Mouse (Mus musculus): ENCODE results near the gene Fam19a5. TPM values are rescaled to one million over a fixed set of nuclear protein-coding genes. Genes with fewer than 3 reads are reported as not detected.

Fam19a5 gene
- polyA plus RNA-seq, 1 experiment from 2014 or later, result 0.53 TPM

GRCm38 (mm10) chr15:87736345-87736744, 192.2 kb downstream of the Fam19a5 start:
- WGBS, result 83% methylated on average over 4 of the region's 4 CpGs
- no peak for ATAC-seq (replicated peaks; ENCODE audit: extremely low read depth, insufficient read depth, low FRiP score)
- no peak overlapping the region for H3K4me2 ChIP-seq (ENCODE audit: low read depth, low read length)
- no peak overlapping the region for H3K4me3 ChIP-seq (ENCODE audit: low read length)
- no peaks in the 10 kb centered on the region for H3K9me3 ChIP-seq (replicated peaks; ENCODE audit: control insufficient read depth, low read length)
- H3K27ac ChIP-seq (ENCODE audit: low read length), result no peak overlapping the region
- no peaks in the 10 kb centered on the region for H3K27me3 ChIP-seq (ENCODE audit: control insufficient read depth, insufficient read depth, low read length)
- H3K36me3 ChIP-seq (ENCODE audit: control insufficient read depth, insufficient read depth), result no peaks in the 10 kb centered on the region
- H3K9ac ChIP-seq (ENCODE audit: low read length), result no peak overlapping the region
- no peaks in the 10 kb centered on the region for H3K4me1 ChIP-seq (ENCODE audit: control insufficient read depth, insufficient read depth, low read length)

GRCm38 (mm10) chr15:87755482-87755881, 211.4 kb downstream of the Fam19a5 start:
- Histone ChIP-seq H3K36me3 (ENCODE audit: control insufficient read depth, insufficient read depth) (no peaks in the 10 kb centered on the region), H3K9me3 (replicated peaks; ENCODE audit: control insufficient read depth, low read length) (no peaks in the 10 kb centered on the region), H3K9ac (ENCODE audit: low read length) (no peak overlapping the region), H3K27me3 (ENCODE audit: control insufficient read depth, insufficient read depth, low read length) (no peaks in the 10 kb centered on the region), H3K4me2 (ENCODE audit: low read depth, low read length) (no peak overlapping the region), H3K4me3 (ENCODE audit: low read length) (no peak overlapping the region), H3K4me1 (ENCODE audit: control insufficient read depth, insufficient read depth, low read length) (no peaks in the 10 kb centered on the region), H3K27ac (ENCODE audit: low read length) (no peak overlapping the region)
- WGBS, result 70% methylated on average over 3 of the region's 3 CpGs
- no peak for ATAC-seq (replicated peaks; ENCODE audit: extremely low read depth, insufficient read depth, low FRiP score)

GRCm38 (mm10) chr15:87765876-87766275, 221.8 kb downstream of the Fam19a5 start:
- Histone ChIP-seq H3K27me3 (ENCODE audit: control insufficient read depth, insufficient read depth, low read length) (no peaks in the 10 kb centered on the region), H3K4me3 (ENCODE audit: low read length) (no peak overlapping the region), H3K9ac (ENCODE audit: low read length) (no peak overlapping the region), H3K36me3 (ENCODE audit: control insufficient read depth, insufficient read depth) (no peaks in the 10 kb centered on the region), H3K9me3 (replicated peaks; ENCODE audit: control insufficient read depth, low read length) (0 out of 2 replicates have a peak, but pooled peaks cover 3% of the 10 kb centered on the region), H3K4me1 (ENCODE audit: control insufficient read depth, insufficient read depth, low read length) (no peaks in the 10 kb centered on the region), H3K27ac (ENCODE audit: low read length) (no peak overlapping the region), H3K4me2 (ENCODE audit: low read depth, low read length) (no peak overlapping the region)
- ATAC-seq (replicated peaks; ENCODE audit: extremely low read depth, insufficient read depth, low FRiP score), result no peak
- WGBS, result 69% methylated on average over 3 of the region's 3 CpGs

DNA sequence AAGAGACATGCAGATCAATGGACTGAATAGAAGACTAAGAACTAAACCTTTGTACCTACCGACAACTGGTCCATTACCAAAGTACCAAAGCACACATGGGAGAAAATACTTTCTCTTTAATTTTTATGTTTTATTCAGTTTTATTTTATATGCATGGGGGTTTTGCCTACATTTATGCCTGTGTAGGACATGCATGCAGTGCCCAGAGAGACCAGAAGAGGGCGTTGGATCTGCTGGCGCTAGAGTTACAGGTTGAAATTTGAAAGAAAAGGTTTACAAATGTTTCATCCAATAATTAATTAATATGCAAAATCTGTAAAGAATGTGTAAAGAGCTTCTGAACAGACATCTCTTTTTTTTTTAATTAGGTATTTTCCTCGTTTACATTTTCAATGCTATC, 229.9 kb downstream of the Fam19a5 start:
- Histone ChIP-seq H3K9ac (ENCODE audit: low read length) (no peak overlapping the region), H3K27me3 (ENCODE audit: control insufficient read depth, insufficient read depth, low read length) (no peaks in the 10 kb centered on the region), H3K4me3 (ENCODE audit: low read length) (no peak overlapping the region), H3K36me3 (ENCODE audit: control insufficient read depth, insufficient read depth) (no peaks in the 10 kb centered on the region), H3K27ac (ENCODE audit: low read length) (no peak overlapping the region), H3K4me1 (ENCODE audit: control insufficient read depth, insufficient read depth, low read length) (no peaks in the 10 kb centered on the region), H3K4me2 (ENCODE audit: low read depth, low read length) (no peak overlapping the region), H3K9me3 (replicated peaks; ENCODE audit: control insufficient read depth, low read length) (no peaks in the 10 kb centered on the region; the same call in 1 of the 2 replicates)
- WGBS, result 52% methylated on average over 4 of the region's 4 CpGs
- ATAC-seq (replicated peaks; ENCODE audit: extremely low read depth, insufficient read depth, low FRiP score), result no peak

GRCm38 (mm10) chr15:87783331-87783730, 239.2 kb downstream of the Fam19a5 start:
- H3K4me1 ChIP-seq (ENCODE audit: control insufficient read depth, insufficient read depth, low read length), result no peaks in the 10 kb centered on the region
- WGBS, result 59% methylated on average over 2 of the region's 2 CpGs

DNA sequence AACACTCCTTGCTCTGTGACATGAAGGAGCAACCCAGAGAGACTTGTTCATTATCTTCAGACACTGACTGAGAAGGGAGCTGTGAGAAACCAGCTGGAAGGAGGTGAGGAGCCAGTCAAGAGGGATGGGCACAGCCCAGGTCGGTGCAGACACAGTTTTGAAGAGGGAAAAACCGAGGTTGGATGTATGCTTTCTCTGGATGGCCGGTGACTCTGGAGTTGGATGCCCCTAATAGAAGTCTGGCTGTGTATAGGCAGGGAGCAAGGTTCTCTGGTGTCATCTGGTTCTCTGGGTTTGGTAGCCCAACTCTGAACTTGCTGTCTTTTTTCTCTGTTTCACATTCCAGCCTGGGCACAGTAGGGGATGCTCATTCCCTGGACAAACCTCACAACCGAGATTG, 245.6 kb downstream of the Fam19a5 start:
- Histone ChIP-seq H3K4me3 (ENCODE audit: low read length) (no peak overlapping the region), H3K9me3 (replicated peaks; ENCODE audit: control insufficient read depth, low read length) (no peaks in the 10 kb centered on the region), H3K27ac (ENCODE audit: low read length) (no peak overlapping the region), H3K9ac (ENCODE audit: low read length) (no peak overlapping the region), H3K27me3 (ENCODE audit: control insufficient read depth, insufficient read depth, low read length) (no peaks in the 10 kb centered on the region), H3K36me3 (ENCODE audit: control insufficient read depth, insufficient read depth) (no peaks in the 10 kb centered on the region), H3K4me2 (ENCODE audit: low read depth, low read length) (no peak overlapping the region), H3K4me1 (ENCODE audit: control insufficient read depth, insufficient read depth, low read length) (no peaks in the 10 kb centered on the region)
- WGBS, result 52% methylated on average over 4 of the region's 4 CpGs
- no peak for ATAC-seq (replicated peaks; ENCODE audit: extremely low read depth, insufficient read depth, low FRiP score)

More at GRCm38 (mm10) chr15:87783331-87783730, 239.2 kb downstream of the Fam19a5 start:
- Histone ChIP-seq H3K36me3 (ENCODE audit: control insufficient read depth, insufficient read depth) (no peaks in the 10 kb centered on the region), H3K4me3 (ENCODE audit: low read length) (no peak overlapping the region), H3K27ac (ENCODE audit: low read length) (no peak overlapping the region), H3K9me3 (replicated peaks; ENCODE audit: control insufficient read depth, low read length) (no peaks in the 10 kb centered on the region), H3K4me2 (ENCODE audit: low read depth, low read length) (no peak overlapping the region), H3K9ac (ENCODE audit: low read length) (no peak overlapping the region), H3K27me3 (ENCODE audit: control insufficient read depth, insufficient read depth, low read length) (no peaks in the 10 kb centered on the region)
- no peak for ATAC-seq (replicated peaks; ENCODE audit: extremely low read depth, insufficient read depth, low FRiP score)

GRCm38 (mm10) chr15:87793661-87794060, 249.6 kb downstream of the Fam19a5 start:
- no peak for ATAC-seq (replicated peaks; ENCODE audit: extremely low read depth, insufficient read depth, low FRiP score)
- H3K36me3 ChIP-seq (ENCODE audit: control insufficient read depth, insufficient read depth), result no peaks in the 10 kb centered on the region
- H3K4me1 ChIP-seq (ENCODE audit: control insufficient read depth, insufficient read depth, low read length), result no peaks in the 10 kb centered on the region
- H3K27ac ChIP-seq (ENCODE audit: low read length), result no peak overlapping the region
- H3K4me2 ChIP-seq (ENCODE audit: low read depth, low read length), result no peak overlapping the region
- no peaks in the 10 kb centered on the region for H3K27me3 ChIP-seq (ENCODE audit: control insufficient read depth, insufficient read depth, low read length)
- H3K4me3 ChIP-seq (ENCODE audit: low read length), result no peak overlapping the region
- 91% methylated on average over 3 of the region's 3 CpGs for WGBS
- H3K9me3 ChIP-seq (replicated peaks; ENCODE audit: control insufficient read depth, low read length), result no peaks in the 10 kb centered on the region
- no peak overlapping the region for H3K9ac ChIP-seq (ENCODE audit: low read length)

DNA sequence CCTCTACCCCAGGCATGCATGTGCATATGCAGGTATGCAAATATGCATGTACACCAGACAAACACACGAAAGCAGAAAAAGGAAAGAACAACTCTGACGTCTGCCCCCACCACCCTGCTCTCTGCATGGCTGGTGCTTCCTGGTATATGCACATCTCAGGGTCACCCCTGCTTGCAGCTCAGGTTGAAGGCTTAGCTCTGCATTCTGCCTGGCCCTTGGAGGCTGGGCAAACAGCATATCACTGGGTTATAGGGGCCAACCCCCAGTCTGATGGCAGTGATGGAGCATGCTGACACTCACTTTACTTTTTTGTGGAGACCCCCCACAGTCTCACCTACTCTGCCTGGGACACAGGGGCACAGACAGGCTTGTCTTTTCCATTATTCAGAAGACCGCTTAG, 252.5 kb downstream of the Fam19a5 start:
- ATAC-seq (replicated peaks; ENCODE audit: extremely low read depth, insufficient read depth, low FRiP score), result no peak
- H3K9me3 ChIP-seq (replicated peaks; ENCODE audit: control insufficient read depth, low read length), result no peaks in the 10 kb centered on the region

More for the DNA sequence above, 252.5 kb downstream of the Fam19a5 start:
- Histone ChIP-seq H3K9ac (ENCODE audit: low read length) (no peak overlapping the region), H3K27ac (ENCODE audit: low read length) (no peak overlapping the region), H3K4me1 (ENCODE audit: control insufficient read depth, insufficient read depth, low read length) (no peaks in the 10 kb centered on the region), H3K4me2 (ENCODE audit: low read depth, low read length) (no peak overlapping the region), H3K36me3 (ENCODE audit: control insufficient read depth, insufficient read depth) (no peaks in the 10 kb centered on the region), H3K4me3 (ENCODE audit: low read length) (no peak overlapping the region), H3K27me3 (ENCODE audit: control insufficient read depth, insufficient read depth, low read length) (no peaks in the 10 kb centered on the region)
- WGBS, result 71% methylated on average over 3 of the region's 3 CpGs
